Mouse (Mus musculus) yolk sac, embryonic 10.5 days (tissue): ENCODE results near the gene Igf2.

Source experiments
- DNase-seq: peaks from one replicate; pipeline ENCODE4 v3.0.0-alpha.2; 2017; ENCODE audit warnings: low spot score

The Igf2 gene

DNA sequence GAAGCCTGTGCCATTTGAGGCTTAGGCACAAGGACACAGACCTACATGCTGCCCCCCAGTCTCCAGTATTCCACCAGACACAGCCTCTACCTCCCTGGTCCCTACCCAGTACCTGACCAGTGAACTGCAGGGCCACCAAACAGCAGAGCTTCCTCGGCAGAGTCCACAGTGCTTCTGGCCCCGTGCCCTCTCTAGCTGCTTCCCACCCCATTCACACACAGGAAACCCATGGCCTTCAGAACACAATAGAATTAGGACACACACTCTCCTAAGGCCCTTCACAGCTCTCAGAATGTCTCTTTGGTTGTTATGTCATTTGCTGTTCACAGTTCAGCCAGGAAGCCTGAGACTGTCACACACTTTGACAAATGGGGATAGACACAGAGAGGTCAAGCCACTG, at the start of gene Igf2:
TSS of gene Igf2 (minus strand) at position 158 of the 400 bp plus-strand sequence.
- peak; percentile 36 for DNase-seq

DNA sequence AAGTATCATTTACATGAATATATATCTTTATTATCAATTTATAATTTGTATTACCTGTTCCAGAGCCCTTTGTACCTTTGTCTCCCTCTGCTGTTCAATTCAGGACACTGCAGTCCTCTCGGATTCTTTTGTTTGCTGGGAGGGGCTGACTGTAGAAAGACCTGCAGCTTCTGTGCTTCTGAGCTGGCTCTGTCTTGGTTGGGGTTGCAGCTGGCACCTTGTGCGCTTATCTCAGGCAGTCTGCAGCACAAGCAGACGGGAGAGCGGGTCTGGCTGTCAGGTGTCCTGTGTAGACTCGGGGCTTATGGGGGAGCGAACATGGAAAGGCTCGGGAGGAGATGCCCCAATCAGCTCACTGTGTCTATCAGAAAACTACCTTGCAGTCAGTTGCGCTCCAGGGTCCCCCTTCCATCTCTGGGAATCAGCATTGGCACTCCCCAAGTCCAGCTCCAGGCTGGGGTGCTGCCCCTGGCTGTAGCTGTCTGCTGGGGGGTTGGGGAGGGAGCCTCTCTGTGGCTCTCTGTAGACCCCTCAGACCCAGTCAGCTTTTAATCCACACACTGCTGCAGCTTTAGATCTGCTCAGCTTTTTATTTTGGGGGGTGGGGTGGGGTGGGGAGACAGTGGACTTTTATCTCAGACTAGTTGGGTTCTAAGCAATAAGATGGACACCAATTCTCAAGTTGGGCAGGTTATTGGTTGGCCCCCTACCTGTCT, 48.3 kb upstream of the Igf2 start:
- DNase-seq, result peak; percentile 33

- DNase-seq, result no peak
These were observed 40.3 kb upstream of the Igf2 start for GRCm38 (mm10) chr7:142706873-142707272.

DNA sequence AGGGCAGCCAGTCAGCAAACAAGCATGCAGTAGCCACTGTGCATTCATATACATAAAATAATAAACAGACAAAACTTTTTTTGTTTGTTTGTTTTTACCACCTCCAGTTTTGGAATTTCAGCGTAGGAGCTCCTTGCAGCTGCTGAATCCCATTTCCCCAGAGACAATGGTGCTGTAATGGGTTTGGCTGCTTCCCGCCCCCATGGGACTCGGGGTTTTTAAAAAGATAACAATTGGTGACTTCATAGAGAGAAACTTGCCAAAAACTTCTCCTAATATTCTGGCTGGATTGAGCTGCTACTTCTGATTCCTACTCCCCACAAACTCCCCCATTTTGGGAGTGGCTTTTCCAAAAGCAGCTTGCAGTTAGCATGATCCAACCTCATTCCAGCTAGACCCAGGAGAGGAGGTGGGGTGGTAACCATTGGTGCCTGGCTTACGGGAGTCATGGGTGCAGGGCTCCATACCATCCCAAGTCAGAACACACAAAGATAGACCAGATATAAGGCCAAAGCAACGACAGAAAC, 32.8 kb upstream of the Igf2 start:
- no peak for DNase-seq

- DNase-seq, result no peak
These were observed 12.0 kb upstream of the Igf2 start for GRCm38 (mm10) chr7:142678611-142679010.

DNA sequence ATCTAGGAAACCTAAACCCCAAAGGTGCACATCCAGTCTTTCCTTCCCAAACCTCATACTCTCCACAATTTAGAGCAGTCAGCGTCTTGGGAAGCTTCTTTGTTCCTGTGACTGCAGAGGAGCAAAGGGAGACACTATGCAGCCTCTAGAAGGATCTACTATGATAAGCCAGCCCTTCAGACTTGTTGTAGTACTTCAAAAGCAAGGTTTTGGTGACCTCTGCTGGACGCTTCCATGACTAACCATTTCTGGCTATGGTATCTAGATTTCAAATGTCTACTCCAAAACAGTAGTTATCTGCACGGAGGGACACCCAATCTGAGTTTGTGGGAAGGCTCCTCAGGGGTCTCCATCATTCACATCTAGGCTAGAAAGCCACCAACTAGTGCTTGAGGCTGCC, 9.0 kb upstream of the Igf2 start:
- peak; percentile 46 for DNase-seq

DNA sequence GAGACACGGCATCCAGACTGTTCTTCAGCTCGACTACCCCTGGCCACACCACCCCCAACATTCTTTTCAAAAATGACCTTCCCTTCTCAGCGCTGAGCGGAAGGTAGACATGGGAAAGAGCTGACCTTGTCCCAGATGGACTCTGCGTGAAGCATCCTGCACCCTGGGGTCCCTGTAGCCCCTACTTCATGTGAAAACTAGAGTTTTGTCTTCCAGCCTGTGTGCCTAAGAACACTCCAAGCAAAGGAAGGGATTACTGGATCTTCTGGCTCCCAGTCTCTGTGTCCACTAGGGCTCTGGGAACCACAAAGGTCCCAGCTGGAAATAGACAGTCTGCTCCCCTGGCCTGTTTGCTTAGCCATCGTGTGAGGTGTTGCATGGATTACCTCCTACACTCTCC, 8.5 kb upstream of the Igf2 start:
- DNase-seq, result no peak

- DNase-seq, result peak; percentile 18
These were observed 5.5 kb upstream of the Igf2 start for GRCm38 (mm10) chr7:142672120-142672519.

DNA sequence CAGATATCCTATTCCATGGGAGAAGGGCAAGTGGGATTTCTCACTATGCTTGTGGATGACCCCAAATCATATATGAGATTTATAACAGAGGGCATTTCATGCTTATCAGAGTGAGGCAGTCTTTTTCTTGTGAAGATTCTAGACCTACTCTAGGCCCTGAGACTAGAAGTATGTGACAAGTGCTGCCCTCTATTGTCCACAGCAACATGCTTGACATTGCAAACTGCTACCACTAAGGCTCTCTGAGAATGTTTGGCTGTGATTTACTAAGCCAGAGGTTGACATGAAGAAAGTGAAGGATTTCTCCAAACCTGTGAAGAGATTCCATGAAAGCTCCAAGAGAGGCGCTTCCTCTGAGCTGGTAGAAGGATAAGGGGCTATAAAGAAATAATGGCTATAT, 4.5 kb upstream of the Igf2 start:
- DNase-seq, result no peak

DNA sequence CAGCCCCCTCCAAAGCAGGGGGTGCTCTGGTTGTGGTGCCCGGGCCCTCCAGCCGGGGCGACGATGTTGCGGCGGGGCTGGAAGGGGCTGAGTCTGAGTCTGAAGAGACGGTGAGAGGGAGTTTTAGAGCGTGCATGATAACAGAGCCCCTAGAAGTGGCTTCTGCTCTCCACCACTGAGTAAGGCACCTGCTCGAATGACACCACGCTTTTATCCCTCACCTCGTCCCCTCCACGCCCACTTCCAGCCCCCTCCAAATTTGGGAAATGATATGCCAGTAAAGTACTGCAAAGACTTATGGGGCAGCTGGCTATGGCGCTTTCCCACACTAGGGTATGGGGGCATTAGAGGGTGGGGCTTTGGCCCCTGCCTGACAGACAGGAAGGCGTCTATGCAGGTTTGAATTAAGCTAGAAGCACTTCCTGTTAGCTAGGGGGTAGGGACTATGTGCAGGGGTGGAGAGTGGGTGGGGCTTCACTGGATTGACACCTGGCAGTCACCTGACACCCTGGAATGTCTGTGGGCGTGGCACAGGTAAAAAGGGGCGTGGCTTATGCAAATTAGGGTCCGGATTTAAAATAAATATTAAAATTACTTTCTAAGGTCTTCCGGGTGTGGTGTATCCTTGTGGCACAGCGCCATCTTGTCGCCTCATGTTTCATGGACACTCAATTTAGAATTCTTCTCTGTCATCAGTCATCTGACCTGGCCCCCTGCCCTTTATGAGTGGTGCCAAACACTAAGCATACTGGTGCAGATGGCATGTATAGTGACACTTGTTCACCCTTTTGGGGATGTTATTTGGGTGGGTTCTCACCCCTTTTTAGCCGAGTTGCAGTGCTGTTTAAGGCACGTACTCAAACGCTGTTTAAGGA, 3.4 kb upstream of the Igf2 start, which contains the start of gene Gm49394:
TSS of gene Gm49394 (minus strand) at position 192 of the 875 bp plus-strand sequence.
- DNase-seq, result peak; percentile 84

- DNase-seq, result peak; percentile 41
These were observed 1.7 kb upstream of the Igf2 start for GRCm38 (mm10) chr7:142668328-142668727.

DNA sequence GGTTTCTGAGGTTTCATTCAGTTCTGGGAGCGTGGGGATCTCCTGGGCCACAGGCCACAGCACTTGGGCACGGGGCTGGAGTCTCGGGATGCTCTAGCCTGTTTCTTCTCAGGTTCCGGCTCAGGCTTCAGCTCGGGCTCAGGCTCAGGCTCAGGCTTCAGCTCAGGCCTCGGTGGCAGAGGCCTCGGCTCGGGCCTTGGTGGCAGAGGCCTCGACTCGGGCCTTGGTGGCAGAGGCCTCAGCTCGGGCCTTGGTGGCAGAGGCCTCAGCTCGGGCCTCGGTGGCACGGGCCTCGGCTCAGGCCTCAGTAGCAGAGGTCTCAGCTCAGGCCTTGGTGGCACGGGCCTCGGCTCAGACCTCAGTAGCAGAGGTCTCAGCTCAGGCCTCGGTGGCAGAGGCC, 905 bp upstream of the Igf2 start:
- peak; percentile 25 for DNase-seq

DNA sequence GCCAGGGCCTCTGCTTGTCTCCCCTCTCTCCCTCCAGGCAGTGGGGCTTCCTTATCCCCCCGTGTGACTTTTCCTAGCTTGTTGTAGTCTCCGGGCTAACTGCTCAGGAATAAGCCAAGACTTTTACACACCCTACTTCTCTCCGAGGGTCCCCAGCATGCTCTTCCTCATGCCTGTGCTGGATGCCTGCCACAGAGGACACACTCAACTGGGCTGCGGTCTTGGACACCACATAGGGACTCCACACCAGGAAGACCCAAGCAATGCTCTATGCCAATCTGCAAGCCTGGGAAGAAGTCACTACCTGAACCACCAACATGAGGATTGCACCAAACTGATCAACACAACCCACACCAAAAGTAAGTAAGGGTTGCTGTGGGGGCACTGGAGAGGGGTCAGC, 507 bp downstream of the Igf2 start:
- no peak for DNase-seq

DNA sequence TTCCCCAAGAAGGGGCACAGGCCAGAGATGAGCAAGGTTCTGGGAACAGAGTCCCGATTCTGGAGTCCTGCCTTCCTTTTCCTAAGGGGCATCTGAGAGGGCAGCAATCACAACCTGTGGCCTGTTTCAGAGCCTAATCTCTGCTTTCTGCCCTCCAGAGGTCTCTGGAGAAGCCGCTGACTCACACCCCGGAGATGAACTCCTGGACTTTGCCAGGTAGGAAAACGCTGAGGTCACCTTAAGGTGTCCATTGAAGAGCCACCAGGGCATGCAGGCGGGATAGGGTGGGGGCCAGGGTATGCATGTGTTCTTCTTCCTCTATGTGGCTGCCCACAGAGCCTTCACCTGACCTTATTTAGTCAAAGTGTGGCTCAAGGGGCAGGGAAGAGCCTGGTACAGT, 1.3 kb downstream of the Igf2 start:
- peak; percentile 63 for DNase-seq

DNA sequence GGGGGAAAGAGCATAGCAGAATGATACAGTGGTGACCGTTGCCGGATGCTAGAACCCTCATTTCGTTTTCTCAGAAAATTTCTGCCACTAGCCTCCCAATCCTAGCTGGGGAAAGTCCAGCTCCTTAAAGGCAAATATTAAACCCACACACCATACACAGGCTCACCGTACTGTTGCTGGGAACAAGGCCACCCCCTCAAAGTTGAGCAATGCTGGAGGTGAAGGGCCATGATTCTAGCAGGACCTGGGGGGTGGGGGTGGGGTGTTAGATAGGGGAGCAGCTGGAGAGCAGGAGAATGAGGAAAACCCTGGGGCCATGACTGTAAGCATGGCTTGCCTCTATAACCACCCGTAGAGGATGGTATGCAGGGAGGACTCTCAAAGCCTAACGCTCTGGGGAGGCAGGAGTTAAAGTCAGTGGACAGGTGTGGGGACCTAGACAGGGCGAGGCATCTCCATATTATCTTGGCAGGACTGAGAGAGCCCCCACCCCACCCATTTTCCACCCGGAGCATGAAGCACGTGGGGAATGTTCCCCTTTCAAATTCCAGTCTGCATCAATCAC, 2.1 kb downstream of the Igf2 start:
- DNase-seq, result peak; percentile 64

GRCm38 (mm10) chr7:142663931-142664421, 2.6 kb downstream of the Igf2 start:
- DNase-seq, result peak; percentile 36

- DNase-seq, result no peak
These were observed 3.5 kb downstream of the Igf2 start for GRCm38 (mm10) chr7:142663151-142663550.

DNA sequence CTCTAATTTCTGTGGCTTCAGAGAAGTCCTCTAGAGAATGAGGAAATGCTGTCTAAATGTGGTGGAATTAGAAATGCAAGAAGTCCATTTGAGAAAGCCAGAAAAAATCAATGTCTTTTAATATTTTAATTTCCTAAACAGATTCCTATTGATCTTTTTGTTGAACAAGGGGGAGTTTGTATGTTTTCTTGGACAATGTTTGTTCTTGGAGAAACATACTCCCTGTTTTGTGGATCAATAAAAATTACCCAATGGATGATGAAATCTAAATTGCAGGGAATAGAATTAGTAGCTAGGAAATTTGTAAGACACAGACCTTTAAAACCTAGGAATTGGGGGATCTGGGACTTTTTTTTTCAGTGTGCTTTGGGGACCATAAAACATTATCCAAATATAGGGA, 4.8 kb downstream of the Igf2 start:
- DNase-seq, result no peak

DNA sequence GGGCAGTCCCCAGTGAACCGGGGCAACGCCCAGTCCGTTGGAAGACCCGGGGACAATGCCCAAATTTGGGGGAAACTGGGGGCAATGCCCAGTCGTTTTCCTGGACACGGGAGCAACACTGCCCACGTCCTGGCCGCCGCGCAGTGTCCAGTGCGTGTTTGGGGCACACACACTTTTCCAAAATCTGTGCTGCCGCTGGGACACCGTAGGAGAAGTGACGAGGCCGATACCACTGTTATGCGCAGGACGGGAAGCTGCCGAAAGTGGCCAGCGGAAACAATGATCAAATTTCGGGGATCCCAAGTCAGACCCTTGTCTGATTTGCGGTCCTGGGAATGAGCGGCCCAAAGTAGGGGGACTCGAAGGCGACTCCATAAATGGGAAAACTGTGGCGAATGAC, 5.6 kb downstream of the Igf2 start:
- DNase-seq, result peak; percentile 42

- no peak for DNase-seq
These were observed 6.0 kb downstream of the Igf2 start for GRCm38 (mm10) chr7:142660651-142660945.

DNA sequence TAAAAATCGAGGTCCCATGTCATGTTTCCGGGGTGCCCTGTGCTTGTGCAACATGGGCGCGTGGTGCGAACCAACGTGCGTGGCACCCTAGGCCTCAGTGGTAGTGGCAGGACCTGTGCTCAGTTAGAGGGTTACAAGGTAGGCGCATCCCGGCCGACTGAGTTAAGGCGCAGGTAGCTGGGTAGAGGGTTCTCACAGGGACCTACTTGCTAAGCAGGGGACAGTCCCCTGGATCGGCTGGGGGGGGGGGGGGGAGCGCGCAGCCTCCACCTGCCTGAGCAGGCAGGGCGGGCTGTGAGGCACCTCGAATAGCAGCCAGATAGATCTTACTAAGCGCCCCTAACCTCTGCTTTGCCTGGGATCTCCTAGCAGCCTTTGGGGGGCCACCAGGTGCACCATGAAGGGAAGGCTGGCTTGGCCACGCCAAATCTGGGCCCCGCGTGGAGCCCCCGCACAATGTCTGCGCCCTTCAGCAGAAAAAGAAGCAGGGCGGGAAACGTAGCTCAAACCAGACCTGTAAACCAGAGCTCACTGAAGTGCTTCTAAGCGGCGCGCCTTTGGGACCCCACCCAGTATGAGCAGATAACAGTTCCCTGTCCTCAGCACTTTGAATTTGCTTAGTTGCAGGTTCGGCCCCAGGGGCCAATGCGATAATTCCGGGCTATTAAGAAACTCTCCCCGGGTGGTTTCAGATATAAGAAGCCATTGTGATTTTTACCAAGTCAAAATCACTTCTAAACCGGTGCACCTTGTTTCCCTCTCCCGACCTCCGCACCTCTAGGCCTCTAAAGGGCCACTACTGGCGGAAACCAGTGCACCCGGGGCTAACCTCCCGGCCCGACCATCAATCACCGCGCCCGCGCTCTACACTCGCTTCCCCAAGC, 6.6 kb downstream of the Igf2 start:
- peak; percentile 80 for DNase-seq
